Mouse (Mus musculus) C2C12 (cell line): ENCODE measurements at regions not wholly inside any gene's neighbourhood (a gene's known extent, or its start where the extent isn't known, plus 50 kb on each side); places are given as distances from the start of the nearest gene placed in this dataset.

Source experiments
- CTCF ChIP-seq: IDR thresholded peaks from one replicate; pipeline ENCODE4 v1.5.1; 2011; ENCODE audit not compliant: control insufficient read depth, insufficient read depth, insufficient read length
- FOSL1 ChIP-seq: IDR thresholded peaks from one replicate; pipeline ENCODE4 v1.8.0; 2011; ENCODE audit warnings: mild to moderate bottlenecking, low read length; ENCODE audit not compliant: poor library complexity, insufficient read depth, severe bottlenecking
- MAX ChIP-seq: IDR thresholded peaks from one replicate; pipeline ENCODE4 v1.6.1; 2011; ENCODE audit warnings: mild to moderate bottlenecking, control low read depth
- MYOD1 ChIP-seq: IDR thresholded peaks from one replicate; pipeline ENCODE4 v1.6.1; 2011; ENCODE audit warnings: low read depth; ENCODE audit not compliant: control insufficient read depth, insufficient read length
- MYOG ChIP-seq: IDR thresholded peaks from one replicate; pipeline ENCODE4 v1.6.1; 2011; ENCODE audit not compliant: control insufficient read depth, insufficient read length; ENCODE audit errors: extremely low read depth
- USF1 ChIP-seq: IDR thresholded peaks from one replicate; pipeline ENCODE4 v1.6.1; 2011; ENCODE audit warnings: low read depth, mild to moderate bottlenecking, control low read depth, moderate library complexity

GRCm38 (mm10) chr16:65726289-65726688, 88.8 kb upstream of the Vgll3 start:
- TF ChIP-seq CTCF (no peak), MAX (no peak), FOSL1 (no peak), USF1 (no peak), MYOG (no peak), MYOD1 (no peak)
